Mouse (Mus musculus): Measurements from ENCODE around the gene B4galt1.
A peak's percentile ranks its signal among the peaks of the same experiment; 100 is the strongest.

B4galt1 gene

DNA sequence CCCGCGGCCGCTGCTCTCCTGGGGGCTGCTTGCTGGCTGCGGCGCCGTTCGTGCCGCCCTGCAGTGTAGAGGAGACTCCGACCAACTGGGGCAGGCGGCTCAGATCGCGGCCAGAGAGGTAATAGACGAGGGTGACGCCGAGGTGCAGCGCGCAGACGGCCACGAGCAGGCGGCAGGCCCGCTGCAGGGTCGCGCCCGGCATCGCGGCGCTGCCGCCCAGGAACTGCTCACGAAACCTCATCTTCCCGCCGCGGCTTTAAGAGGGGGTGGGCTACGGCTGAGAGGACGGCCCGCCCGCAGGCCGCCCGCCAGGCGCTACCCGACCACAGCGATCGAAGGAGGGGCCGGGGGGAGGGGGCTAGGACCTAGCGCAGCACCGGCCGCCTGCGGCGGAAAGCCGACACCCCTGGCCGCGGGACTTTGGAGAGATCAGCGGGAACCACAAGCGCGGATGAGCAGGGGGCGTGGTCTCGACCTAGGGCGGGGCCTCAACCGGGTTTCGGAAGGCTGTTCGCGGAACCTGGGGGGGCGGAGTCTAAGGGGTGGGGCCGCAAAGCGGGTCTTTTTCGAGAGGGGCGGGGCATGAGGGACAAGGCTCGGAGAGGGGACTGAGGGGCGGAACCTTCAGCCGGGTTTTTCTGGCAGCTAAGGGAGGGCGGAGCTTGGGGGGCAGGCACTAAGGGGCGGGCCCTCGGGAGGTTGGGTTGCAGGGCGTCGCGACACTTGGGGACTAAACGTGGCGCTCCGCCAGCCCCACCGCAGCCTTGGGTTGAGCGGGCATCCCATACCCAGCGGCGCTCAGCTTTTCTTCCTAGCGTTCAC, at the start of gene B4galt1:
Gene B4galt1, minus strand, starts transcription at position 441 of the 822 bp plus-strand sequence.
- DNase-seq = peak; percentile 95

DNA sequence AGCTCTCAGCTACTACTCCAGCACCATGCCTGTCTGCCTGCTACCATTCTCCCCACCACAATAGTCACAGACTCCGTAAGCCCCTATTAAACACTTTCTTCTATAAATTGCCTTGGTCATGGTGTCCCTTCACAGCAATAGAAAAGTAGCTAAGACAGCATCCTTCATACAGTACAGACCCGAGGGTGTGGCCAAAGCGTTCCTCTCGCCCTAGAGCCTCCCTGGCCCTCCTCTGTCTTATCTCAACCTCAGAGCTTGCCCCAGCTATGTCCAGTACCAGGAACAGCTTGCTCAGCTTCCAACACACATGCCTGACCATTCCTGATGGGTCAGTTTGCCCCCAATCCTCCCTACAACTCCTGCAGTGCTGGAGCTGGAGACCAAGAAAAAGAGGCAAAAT, 46.8 kb upstream of the B4galt1 start:
- no peak for DNase-seq

DNA sequence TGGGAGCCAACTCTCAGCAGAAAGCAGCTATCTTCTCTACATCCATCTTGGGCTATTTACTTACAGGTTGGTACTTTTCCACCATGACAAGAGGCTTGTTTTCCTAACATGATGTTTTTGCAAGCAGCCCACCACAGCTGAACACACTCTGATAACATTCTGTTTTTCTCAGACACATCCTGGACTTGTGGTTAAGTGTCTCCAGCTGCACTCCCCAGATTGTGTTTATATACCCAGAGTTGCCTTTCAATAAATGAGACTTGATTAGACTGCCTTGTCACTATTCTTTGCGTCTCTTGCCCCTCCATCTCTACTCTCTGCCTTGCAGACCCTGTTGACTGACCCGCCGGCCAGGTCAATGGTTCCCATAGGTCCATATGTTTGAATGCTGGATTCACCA, 46.3 kb upstream of the B4galt1 start:
- no peak for DNase-seq

DNA sequence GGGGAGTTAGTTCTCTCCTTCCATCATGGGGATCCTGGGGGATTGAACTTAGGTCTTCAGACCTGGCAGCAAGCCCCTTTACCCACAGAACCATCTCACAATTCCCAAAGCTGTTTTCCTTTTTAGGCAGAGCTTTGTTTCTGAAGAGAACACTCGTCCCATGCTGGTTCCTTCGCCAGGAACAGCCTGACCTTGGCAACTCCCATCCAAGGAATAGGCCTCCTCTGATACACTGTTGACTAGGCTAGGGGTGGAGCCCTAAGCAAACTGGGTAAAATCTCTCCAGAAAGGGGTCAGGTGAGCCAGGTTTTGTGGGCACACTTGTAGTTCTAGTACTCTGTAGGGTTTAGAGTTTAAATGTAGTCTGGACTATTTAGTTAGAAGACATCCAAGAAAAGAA, 45.5 kb upstream of the B4galt1 start:
- DNase-seq = no peak

DNA sequence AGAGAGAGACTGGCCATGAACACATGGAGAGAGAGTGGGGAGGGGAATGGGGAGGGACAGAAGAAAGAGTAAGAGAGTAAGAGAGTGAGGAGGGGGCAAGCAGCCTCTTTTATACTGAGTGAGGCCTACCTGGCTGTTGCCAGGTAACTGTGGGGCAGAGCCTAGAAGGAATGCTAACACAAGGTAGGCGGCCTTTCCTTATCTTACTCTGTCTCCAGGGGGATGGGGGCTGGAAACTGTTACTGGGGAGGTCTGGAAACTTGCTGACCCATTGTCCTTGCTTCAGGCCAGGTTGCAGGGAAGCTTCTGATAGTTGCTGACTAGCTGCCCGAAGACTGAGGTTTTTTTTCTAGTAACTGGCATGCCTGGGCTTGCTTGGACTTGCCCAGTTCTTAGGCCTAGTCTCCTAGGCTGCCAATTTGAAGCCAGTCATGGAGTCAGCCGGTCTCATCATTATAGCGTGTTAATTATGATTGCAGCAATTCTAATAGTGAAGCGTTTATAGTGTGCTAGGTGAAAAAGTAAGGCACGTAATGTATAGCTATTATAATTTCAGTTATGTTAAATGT, 44.8 kb upstream of the B4galt1 start:
- no peak for DNase-seq

DNA sequence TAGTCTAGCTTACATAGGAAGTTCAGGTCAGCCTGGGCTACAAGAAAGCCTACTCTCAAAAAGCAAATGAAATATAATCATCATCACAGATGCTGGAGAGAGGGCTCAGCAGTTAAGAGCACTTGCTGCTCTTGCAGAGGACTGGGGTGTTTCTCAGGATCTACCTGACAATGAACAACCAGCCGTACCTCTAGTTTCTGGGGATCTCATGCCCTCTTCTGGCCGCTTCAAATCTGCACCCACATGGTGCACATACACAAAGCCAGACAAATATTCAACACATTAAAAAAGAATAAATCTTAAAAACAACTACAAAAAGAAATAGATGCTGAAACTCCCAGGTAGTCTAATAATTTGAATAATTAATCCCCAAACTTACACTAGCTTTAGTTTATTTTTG, 41.8 kb upstream of the B4galt1 start:
- DNase-seq = no peak

DNA sequence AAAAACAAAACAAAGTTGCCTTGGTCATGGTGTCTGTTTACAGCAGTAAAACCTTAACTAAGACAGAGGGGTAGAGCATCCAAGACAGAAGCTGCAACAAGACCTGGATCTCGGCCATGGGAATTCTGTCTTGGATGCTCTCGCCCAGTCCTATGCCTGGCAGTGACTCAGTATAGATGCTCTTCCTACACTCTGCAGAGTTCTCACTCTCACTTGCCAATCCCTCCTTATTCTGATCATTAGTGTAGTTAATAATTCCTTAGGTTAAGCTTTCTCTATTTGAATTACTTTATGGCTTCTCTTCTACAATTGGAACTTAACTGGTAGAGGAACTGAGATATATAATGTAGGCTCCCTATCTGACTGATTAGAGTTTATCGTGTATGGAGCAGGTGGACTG, 41.3 kb upstream of the B4galt1 start:
- DNase-seq = no peak

DNA sequence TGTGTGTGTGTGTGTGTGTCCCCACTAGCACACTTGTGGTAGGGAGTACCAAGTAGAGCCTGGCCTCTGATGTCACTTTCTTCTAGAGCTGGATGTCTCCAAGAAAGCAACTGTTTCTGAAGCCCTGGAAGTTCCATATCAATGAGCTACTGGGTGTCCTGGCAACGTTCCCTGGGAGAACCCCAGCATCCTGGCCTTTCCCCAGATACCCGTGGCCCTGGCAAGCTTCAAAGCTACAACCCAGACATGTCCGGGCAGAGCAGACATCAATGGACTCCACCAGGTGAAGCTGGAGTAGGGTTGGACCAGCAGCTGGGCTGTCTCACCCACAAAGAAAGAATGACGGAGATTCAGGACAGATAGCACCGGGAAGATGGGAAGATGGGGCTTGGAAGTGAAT, 37.4 kb upstream of the B4galt1 start:
- DNase-seq = no peak

DNA sequence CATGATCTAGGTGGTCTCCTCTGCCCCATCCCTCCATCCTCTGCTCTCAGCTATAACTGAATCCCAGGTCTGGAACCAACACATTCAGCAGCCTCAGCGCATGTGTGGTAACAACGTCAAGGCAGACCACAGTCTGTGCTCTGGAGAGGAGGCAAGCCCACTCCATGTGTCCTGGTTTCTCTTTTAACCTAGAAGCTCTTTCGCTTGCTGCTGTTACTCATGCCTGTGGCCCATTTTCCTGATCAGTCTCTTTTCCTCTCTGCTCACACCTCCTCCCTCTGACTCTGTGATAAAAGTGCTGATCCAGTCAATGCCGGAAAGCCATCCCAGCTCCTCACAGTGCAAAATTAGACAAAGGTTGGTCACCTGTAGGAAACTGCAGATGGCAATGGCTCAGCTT, 36.2 kb upstream of the B4galt1 start:
- no peak for DNase-seq

DNA sequence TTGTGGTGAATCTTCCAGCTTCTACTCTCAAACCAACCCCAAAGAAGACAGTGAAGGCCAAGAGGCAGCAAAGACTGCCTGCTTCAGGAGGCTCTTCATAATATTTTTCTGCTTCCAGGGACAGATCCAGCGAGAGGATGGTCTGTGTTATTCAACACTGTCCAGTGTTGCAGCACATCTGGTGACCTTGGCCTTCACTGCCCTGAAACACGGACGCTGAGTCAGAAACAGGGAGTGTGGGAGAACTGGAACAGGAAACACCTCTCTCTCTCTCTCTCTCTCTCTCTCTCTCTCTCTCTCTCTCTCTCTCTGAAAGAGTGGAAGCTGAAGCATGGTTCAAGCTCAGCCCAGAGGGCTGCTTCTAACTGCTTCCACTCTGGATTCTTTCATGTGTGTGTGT, 35.4 kb upstream of the B4galt1 start:
- DNase-seq = no peak

DNA sequence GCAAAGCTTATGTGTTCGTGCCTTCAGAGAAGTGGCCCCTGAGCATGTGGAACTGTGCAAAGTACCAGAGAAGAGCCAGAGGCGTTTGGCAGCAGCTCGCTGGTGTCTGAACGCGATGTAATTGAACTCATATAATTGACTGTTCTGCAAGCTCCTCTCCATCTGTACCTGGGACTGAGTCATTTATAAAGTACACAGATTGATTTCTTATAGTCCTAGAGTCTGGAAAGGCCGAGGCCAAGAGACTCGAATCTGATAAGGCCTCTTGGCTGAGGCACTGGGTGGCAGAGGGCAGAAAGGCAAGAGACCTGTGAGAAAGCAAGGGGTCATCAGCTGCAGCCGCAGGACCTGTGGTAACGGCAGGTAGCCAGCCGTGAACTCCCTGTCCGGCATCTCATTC, 35.0 kb upstream of the B4galt1 start:
- DNase-seq = no peak

DNA sequence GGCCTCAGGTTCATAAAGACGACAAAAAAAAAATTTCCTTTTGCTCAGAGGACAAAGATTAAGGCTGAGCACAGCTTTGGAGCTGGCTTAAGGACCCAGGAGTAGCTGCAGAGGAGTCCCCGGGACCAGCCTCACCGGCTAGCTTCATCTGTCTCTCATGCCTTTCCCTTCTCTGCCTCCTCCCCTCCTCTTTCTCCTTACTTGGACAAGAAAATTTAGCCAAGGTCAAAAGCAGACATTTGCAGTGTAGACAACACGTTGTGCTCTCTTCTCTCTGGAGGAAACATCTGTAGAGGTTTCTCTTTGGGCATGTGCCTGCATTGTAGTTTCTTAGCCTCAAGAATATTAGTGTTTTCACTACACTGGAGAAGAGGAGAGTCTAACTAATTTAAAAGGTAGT, 32.1 kb upstream of the B4galt1 start:
- no peak for DNase-seq

DNA sequence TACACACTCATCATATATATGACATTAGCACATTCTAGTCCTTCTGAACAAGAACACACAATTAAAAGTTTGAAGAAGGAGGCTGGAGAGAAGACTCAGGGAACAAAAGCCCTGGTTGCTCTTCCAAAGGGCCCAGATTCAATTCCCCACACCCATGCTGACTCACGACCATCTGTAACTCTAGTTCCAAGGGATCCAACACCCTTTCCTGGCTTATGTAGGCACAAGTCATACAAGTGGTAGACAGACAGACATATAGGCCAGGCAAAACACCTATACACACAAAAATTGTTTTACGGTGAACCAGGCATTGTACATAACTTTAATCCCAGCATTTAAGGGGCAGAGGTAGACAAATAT, 31.3 kb upstream of the B4galt1 start:
- DNase-seq = peak; percentile 36

DNA sequence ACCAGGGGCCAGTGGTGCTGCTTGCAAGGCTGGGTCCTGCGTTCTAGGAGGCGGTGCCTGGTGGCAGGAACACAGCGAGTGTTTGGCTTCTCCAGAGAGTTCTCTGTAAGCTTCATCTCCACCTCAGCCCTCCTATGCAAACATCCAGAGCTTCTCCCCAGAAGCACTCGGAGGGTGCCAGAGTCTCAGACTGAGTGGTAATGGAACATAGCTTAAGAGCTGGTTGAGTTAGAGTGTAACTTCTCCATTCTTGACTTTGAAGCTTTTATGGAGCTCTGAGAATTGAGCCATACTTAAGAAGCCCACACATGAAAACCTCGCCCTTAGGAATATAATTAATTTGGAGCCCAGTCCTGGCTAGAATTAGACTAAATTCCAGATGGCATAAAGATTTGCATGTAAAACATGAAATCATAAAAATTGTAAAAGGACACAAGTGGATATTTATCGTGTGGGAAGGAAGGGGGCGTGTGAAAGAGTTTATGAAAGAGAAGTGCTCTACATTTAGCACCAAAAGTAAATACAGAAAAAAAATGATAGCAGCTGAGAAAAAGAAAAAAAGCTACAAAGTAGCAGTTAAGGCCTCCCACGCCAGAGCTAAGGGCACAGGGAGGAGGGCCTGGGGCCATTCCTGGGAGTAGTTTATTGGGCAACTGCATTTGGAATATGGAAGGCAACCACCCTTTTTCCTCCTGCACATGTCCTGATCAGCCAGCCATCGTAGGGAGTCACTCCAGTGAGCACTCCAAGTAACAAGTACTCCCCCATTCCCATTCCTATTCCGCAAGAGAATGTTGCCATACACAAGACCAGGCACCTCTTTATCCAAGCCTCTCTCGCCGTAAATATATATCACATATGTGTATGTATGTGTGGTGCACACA, 30.7 kb upstream of the B4galt1 start:
- DNase-seq = peak; percentile 55

DNA sequence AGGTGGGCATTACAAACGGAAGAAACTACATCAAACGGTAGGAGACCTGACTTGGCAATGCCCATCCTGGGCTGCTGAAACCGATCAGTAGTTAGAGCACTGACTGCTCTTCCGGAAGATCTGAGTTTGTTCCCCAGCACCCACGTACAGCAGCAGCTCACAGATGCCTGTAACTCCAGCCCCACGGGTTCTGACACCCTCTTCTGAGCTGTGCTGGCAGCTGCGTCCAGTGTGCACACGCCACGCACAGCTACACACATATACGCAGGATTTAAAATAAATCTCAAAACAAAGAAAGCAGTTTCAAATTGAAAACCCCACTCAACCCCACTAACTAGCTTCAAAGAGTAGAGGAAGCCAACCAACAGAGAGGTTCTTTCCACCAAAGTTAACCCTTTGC, 29.4 kb upstream of the B4galt1 start:
- no peak for DNase-seq

DNA sequence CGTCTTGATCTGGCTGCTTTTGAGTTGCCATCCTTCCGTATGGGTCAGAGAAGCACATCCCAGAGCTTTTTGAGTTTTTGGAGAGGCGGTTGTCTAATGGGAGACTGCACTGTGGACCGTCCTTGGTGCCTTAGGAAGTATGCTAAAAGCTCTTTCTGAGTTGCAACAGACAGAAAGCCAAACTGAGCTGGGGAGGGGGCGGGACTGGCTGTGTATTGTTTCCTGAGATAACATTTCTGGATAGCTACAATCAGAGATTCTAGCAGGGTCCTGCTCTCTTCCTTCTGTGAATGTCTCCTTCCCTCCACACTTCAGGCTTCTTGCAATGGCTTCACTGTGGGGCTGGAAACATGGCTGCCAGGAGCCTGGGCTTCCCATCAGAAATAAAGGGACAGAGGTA, 23.7 kb upstream of the B4galt1 start:
- DNase-seq = no peak

DNA sequence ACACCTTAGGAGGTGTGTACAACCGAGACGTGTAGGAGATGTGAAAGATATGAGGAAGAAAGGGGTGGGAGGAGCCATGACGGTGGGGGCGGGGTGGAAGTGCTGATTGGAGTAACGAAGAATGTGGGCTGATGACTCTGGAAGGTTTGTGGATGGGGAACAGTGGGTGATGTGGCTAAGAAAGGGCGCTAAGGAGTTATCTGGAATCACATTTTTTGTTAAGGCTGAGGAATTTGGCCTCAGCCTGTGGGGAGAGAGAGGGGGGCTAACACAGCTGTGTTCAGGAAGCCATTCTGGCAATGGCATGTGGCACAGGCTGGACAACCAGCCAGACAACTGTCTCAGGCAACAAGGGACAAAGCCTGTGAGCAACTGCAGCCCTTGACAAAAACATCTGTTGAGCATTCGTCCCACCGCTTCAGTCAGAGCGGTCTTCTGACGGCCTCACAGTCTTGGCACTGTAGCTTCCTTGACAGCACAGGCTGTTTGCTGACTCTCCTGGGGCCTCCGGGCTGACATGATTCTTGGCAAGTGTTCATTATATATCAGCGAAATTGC, 23.1 kb upstream of the B4galt1 start:
- DNase-seq = no peak

DNA sequence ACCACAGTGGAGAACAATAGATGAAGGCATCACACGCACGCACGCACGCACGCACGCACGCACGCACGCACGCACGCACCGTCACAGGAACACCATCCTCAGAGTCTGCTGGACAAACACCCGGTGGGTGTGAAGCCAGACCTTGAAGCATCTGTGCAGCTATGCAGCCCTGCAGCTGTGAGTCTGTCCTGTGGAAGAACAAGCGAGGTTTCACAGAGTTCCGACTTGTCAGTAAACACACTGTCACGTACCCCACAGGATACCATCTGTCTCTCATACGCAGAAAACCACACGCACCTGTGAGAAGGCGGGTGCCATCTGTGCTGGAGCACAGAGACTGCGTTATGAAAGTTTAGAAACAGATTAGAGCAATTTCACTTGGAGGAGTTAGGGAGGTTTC, 22.0 kb upstream of the B4galt1 start:
- DNase-seq = peak; percentile 92

DNA sequence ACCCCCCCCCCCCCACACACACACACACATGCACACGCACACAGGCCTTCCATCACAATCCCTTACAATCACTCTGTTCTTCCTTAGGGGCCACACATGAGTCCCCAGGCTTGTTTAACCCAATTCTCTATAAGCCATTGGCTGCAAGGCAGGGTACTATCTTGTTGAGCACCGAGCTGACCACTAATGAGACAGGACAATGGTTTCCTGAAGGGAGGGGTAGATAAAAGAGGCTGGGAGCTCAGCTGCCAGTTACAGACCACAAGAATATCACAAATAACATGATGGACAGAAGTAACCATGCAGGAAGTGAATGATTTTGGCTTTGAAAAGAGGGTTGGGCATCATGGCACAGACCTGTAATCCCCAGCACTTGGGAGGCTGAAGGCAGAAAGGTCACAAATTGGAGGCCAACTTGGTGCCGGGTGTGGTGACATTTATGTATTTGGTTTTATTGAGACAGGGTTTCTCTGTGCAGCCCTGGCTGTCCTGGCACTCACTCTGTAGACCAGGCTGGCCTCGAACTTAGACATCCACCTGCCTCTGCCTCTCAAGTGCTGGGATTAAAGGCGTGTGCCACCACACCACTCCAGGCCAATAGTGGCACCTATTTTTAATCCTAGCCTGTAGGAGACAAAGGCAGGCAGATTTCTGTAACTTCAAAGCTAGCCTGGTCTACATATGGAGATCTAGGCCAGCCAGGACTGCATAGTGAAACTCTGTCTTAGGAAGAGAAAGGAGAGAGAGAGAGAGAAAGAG, 21.2 kb upstream of the B4galt1 start:
- DNase-seq = no peak

DNA sequence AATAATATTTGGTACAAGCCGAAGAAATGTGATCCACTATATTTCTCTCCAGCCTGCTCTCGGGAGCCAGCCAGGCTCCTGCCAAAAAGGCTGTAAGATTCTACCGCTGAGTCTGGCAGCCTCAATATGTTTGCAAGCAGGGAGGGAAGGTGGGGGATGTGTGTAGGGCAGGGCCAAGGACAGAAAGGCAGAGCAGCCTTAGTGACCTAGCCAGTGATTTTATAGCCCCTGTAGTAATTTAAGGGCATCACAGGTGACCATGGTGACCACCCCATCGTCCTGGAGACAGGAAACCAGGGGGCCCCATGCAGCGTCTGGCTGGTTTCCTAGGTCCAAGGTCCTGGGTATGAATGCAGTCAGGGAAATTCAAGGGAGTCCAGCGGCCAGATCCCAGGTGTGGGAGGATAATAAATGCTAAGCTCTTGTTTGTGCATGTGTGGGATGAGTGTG, 20.4 kb upstream of the B4galt1 start:
- DNase-seq = no peak

DNA sequence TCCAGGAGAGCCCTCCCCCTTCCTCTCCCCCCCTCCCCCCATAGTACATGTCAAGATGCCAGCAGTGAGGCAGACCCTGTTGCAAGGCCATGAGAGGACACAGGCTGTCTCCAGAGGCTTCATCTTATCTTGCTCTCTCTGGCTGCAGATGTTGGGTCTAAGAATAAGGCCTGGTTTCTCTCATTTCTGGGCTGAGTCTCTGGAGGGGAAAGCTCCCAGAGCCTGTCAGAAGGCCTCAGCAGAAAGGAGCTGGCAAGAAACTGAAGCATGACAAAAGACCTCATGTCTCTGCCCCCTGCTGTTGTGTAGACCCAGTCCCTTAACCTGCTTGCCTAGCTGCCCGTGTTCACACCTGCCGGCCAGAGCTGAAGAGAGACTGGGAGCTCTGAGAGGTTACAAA, 19.5 kb upstream of the B4galt1 start:
- no peak for DNase-seq

DNA sequence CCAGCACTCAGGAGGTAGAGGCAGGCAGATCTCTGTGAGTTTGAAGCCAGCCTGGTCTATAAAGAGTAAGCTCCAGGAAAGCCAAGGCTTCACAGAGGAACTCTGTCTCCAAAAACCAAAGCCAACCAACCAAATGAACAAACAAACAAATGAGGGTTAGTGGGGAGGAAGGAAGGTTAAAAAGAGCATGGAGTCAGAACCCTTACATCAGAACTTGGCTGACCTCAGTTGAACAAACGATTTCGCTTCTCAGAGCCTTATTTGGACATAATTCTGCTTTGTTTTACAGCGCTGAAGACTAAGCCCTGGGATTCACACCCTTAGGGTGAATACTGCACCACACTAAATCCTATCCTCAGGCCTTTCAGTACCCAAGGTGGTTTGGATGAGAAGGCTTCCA, 18.3 kb upstream of the B4galt1 start:
- no peak for DNase-seq

DNA sequence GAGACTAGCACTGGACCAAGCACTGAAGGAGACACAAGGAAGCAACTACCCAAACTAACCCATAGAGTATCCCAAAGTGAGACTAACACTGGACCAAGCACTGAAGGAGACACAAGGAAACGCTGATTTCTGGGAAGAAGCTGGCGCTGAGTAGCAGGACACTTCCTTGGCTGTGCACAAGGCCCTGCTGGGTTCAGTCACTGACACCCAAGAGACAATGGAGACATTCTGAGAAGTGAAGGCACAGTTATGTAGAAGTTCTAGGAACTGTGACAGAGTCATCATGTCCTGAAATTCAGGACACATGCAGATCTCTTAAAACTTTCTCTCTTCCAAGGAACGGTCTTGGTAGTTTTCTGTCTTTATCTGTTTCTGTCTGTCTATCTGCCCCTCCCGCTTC, 16.4 kb upstream of the B4galt1 start:
- DNase-seq = no peak
